Mouse (Mus musculus) heart, embryonic 13.5 days (tissue): ENCODE results near the gene Ccdc191. TPM values are rescaled to one million over a fixed set of nuclear protein-coding genes. Genes with fewer than 3 reads are reported as not detected.

Experiments used
- ATAC-seq: fragments of 200-750 bp; cut with Nextera tagmentation; 2 replicates; pipeline ENCODE4 v1.8.0; 2017; ENCODE audit warnings: moderate TSS enrichment; ENCODE audit not compliant: insufficient number of reproducible peaks, low FRiP score, low TSS enrichment; ENCODE audit errors: extremely low read depth
- H3K27ac ChIP-seq: fragments of 300-500 bp; sonication (generic); replicated peaks from 2 replicates; pipeline ENCODE4 v1.5.1; 2015; ENCODE audit warnings: moderate library complexity, mild to moderate bottlenecking, inconsistent platforms
- H3K27me3 ChIP-seq: fragments of 300-500 bp; sonication (generic); replicated peaks from 2 replicates; pipeline ENCODE4 v1.6.1; 2015; ENCODE audit warnings: mild to moderate bottlenecking, inconsistent platforms
- H3K36me3 ChIP-seq: fragments of 300-500 bp; sonication (generic); 2 replicates; pipeline ENCODE4 v1.6.1; 2015; ENCODE audit warnings: mild to moderate bottlenecking, inconsistent platforms
- H3K4me1 ChIP-seq: fragments of 300-500 bp; sonication (generic); 2 replicates; pipeline ENCODE4 v1.6.1; 2015; ENCODE audit warnings: inconsistent platforms
- H3K4me2 ChIP-seq: fragments of 300-500 bp; sonication (generic); 2 replicates; pipeline ENCODE4 v1.6.1; 2015; ENCODE audit warnings: inconsistent platforms, mild to moderate bottlenecking, moderate library complexity
- H3K4me3 ChIP-seq: fragments of 300-500 bp; sonication (generic); 2 replicates; pipeline ENCODE4 v1.5.1; 2015; ENCODE audit warnings: moderate library complexity, mild to moderate bottlenecking, inconsistent platforms
- H3K9ac ChIP-seq: fragments of 300-500 bp; sonication (generic); 2 replicates; pipeline ENCODE4 v1.6.1; 2015; ENCODE audit warnings: inconsistent platforms, mild to moderate bottlenecking, moderate library complexity
- H3K9me3 ChIP-seq: fragments of 300-500 bp; sonication (generic); 2 replicates; pipeline ENCODE4 v1.6.1; 2016; ENCODE audit warnings: inconsistent platforms
- WGBS: fragments of 180-500 bp; shearing (Covaris S2); methylation state at CpG from one replicate; pipeline ENCODE4 v1.1.7; 2015; ENCODE audit warnings: mixed read lengths; 5-methylcytosine and 5-hydroxymethylcytosine counted together
- polyA plus RNA-seq: library from polyadenylated mRNA; unstranded; fragments of >200 nt; fragmentation: Nextera tagmentation; extraction: Ambion mirVana; gene quantifications from 2 replicates; pipeline ENCODE4 v1.2.1, GENCODE M21; 2015

Gene Ccdc191
- polyA plus RNA-seq, 1 experiment from 2014 or later: 7.3 TPM

DNA sequence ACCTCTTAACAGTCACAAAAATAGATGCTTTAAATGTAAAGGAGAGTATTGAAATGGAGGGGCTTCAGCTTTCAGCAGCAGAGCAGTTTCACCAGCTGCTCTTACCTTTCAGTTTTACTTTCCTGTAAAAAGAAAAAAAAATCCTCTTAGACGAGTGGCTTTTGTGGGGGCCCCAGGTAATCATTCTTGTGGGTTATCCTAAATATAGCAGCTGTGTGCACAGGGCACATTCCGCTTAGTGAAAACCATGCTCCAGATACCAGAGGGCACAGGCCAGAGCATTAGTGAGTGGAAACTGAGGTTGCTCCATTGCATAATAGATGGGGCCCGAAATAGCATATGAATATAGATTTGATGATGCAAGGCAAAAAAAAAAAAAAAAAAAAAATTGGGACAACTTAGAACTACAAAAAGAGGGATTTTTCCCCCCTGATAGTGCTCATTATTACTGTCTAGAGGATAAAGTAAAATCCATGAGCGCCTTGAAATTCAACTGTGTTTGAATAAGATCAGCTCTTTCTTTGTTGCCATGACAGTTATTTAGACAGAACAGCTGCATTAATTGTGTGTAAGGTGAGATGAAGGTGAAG is 1.2 kb downstream of the Ccdc191 start:
- Histone ChIP-seq H3K4me3 (peak overlapping the region; percentile 79), H3K27ac (peak overlapping the region; percentile 85), H3K4me1 (peaks cover 18% of the 10 kb centered on the region), H3K27me3 (no peaks in the 10 kb centered on the region), H3K9me3 (no peaks in the 10 kb centered on the region), H3K4me2 (peak overlapping the region; percentile 86), H3K9ac (peak overlapping the region; percentile 88), H3K36me3 (peaks cover 3% of the 10 kb centered on the region)
- ATAC-seq: no peak
- WGBS: 64% methylated on average over 4 of the region's 4 CpGs

DNA sequence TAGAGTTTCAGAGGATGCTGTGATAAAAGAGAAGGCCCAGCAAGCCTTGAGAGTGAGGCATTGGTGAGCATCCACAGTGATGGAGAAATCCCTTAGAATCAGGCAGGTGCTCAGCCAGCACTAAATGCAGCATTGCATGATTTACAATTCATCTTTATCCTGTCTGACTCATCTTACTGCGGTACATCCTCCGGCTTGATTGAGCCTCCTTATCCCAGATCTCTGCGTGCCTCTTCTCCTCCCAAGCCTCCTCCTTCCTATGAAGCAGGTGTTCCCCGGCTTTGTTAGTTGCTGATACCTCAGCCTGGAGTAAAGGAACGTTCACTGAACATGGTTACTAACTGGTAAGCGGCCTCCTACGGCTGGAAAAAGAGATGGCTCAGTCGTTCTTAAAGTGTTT is 4.9 kb downstream of the Ccdc191 start:
- ATAC-seq: no peak
- 79% methylated on average over 8 of the region's 8 CpGs for WGBS
- Histone ChIP-seq H3K27ac (no peak overlapping the region), H3K27me3 (no peaks in the 10 kb centered on the region), H3K4me2 (no peak overlapping the region), H3K4me1 (peaks cover 7% of the 10 kb centered on the region), H3K36me3 (no peaks in the 10 kb centered on the region), H3K9me3 (no peaks in the 10 kb centered on the region), H3K4me3 (no peak overlapping the region), H3K9ac (no peak overlapping the region)

DNA sequence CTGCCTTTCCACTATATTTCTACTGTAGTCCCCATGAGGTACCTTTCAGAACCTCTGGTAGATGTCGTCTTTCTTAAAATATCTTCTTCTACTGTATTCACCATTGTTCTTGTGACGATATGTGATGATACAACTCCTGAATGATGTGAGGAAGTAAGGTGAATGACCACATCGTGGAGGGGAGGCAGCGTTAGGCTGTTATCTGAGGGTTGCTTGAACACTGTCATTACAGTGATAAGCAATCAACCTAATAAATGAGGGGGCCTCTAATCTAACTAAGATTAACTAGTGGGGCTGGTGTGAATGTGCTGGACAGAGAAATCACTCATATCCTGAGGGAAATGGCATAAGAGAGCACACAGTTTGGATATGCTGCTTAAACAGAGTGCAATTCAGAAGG is 10.5 kb downstream of the Ccdc191 start:
- no peaks in the 10 kb centered on the region for H3K4me1 ChIP-seq
- no peaks in the 10 kb centered on the region for H3K27me3 ChIP-seq
- 45% methylated on average over 4 of the region's 4 CpGs for WGBS
- H3K36me3 ChIP-seq: peaks cover 3% of the 10 kb centered on the region; the same call in 1 of the 2 replicates
- no peak overlapping the region for H3K4me3 ChIP-seq
- no peak overlapping the region for H3K9ac ChIP-seq
- no peak overlapping the region for H3K4me2 ChIP-seq
- ATAC-seq: no peak
- no peaks in the 10 kb centered on the region for H3K9me3 ChIP-seq
- no peak overlapping the region for H3K27ac ChIP-seq

DNA sequence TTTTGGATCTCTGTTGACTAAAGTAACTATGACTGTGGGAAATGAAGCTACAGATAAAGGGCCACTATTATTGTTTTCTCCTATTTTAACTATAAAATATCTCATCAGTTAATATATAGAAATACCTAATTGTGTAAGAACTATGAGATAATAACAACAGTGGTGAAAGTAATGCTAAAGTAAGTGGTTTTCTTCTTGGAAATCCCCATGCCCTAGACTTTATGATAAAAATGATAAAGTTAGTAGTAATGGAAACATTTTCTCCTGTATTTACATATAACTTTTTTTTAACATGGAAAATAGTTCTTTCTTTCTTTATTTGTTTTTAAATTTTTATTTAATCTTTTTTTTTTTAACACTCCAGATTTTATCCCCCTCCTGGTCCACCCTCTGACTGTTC is 11.0 kb downstream of the Ccdc191 start:
- Histone ChIP-seq H3K4me1 (no peaks in the 10 kb centered on the region), H3K36me3 (peaks cover 3% of the 10 kb centered on the region; the same call in 1 of the 2 replicates), H3K9me3 (no peaks in the 10 kb centered on the region), H3K4me2 (no peak overlapping the region), H3K9ac (no peak overlapping the region), H3K27ac (no peak overlapping the region), H3K27me3 (no peaks in the 10 kb centered on the region), H3K4me3 (no peak overlapping the region)
- ATAC-seq: no peak

DNA sequence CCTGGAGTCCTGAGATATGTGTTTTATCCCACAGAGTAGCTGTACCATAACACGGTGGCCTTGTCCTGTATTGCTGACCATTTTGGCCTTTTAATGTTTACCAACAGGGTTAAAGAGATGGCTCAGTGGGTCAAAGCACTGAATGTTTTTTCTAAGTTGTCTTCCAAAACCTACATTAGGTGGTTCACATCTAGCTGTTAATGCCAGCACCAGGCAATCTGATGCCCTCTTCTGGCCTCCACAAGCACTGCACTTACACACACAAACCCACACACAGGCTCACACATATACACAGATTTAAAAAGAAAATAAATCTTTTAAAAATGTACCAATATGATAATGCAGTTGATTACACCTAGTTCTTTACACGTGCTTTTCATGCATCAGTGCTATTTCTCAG is 19.3 kb downstream of the Ccdc191 start:
- Histone ChIP-seq H3K36me3 (peaks cover 30% of the 10 kb centered on the region), H3K27me3 (no peaks in the 10 kb centered on the region), H3K4me3 (no peak overlapping the region), H3K4me2 (no peak overlapping the region), H3K9me3 (no peaks in the 10 kb centered on the region), H3K4me1 (no peaks in the 10 kb centered on the region), H3K9ac (no peak overlapping the region), H3K27ac (no peak overlapping the region)
- ATAC-seq: no peak
- 85% methylated on average over 2 of the region's 2 CpGs for WGBS

DNA sequence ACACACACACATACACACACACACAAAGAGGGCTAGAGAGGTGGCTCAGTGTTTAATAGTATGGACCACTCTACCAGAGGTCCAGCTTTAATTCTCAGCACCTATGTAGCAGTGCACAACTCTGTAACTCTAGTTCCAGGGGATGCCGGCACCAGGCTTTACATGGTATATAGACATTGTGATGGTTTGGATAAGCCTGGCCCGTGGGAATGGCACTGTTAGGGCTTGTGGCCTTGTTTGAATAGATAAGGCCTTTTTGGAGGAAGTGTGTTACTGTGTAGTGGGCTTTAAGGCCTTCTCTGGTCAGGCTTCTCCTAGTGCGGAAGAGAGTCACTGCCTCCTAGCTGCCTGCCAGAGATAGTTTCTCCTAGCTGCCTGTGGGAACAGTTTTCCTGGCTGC is 29.3 kb downstream of the Ccdc191 start:
- no peak for ATAC-seq
- Histone ChIP-seq H3K27ac (no peak overlapping the region), H3K9me3 (no peaks in the 10 kb centered on the region), H3K4me1 (no peaks in the 10 kb centered on the region), H3K4me2 (no peak overlapping the region), H3K9ac (no peak overlapping the region), H3K4me3 (no peak overlapping the region), H3K27me3 (no peaks in the 10 kb centered on the region), H3K36me3 (0 out of 2 replicates have a peak, but pooled peaks cover 4% of the 10 kb centered on the region)
- 68% methylated on average over 3 of the region's 3 CpGs for WGBS

DNA sequence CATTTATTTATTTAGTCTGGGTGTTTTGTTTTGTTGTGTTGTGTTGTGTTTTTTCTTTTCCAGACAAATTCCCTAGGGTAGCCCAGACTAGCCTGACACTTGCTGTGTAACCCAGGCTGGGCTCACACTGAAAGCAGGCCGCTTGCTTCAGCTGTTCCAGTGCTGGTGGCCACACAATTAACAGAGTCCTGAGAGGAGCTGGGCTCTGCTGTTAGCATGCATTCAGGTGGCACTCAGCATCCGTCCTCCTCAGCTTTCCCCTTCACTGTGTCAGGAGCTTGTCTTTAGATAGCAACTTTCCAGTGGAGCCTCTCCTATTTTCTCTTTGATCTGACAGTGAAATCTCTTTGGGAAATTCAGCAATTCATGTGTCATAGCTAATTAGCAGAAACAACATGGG is 32.4 kb downstream of the Ccdc191 start:
- Histone ChIP-seq H3K9me3 (no peaks in the 10 kb centered on the region), H3K4me3 (no peak overlapping the region), H3K36me3 (no peaks in the 10 kb centered on the region), H3K9ac (no peak overlapping the region), H3K27ac (no peak overlapping the region), H3K4me1 (0 out of 2 replicates have a peak, but pooled peaks cover 3% of the 10 kb centered on the region), H3K4me2 (no peak overlapping the region), H3K27me3 (no peaks in the 10 kb centered on the region)
- 52% methylated on average over 2 of the region's 2 CpGs for WGBS
- ATAC-seq: no peak

DNA sequence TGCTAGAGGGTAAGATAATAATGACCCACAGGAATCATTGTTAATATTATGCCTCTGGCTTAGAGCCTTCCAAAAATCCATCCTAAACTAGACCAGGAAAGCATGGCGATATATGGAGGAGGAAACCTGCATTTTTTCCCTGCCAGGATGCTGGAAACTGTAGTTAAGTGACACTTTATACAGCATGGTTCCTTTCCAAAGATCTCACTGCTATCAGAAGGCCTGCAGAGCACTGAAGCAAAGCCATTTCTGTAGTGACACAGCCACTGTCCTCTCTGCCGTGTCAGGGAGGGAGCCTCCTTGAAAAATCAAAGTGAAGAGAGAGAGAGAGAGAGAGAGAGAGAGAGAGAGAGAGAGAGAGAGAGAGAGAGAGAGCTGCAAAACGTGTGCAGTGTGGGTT is 33.0 kb downstream of the Ccdc191 start:
- WGBS: 42% methylated on average over 3 of the region's 3 CpGs
- Histone ChIP-seq H3K9me3 (no peaks in the 10 kb centered on the region), H3K36me3 (no peaks in the 10 kb centered on the region), H3K27ac (no peak overlapping the region), H3K4me2 (no peak overlapping the region), H3K4me1 (0 out of 2 replicates have a peak, but pooled peaks cover 3% of the 10 kb centered on the region), H3K4me3 (no peak overlapping the region), H3K9ac (no peak overlapping the region), H3K27me3 (no peaks in the 10 kb centered on the region)
- ATAC-seq: no peak

DNA sequence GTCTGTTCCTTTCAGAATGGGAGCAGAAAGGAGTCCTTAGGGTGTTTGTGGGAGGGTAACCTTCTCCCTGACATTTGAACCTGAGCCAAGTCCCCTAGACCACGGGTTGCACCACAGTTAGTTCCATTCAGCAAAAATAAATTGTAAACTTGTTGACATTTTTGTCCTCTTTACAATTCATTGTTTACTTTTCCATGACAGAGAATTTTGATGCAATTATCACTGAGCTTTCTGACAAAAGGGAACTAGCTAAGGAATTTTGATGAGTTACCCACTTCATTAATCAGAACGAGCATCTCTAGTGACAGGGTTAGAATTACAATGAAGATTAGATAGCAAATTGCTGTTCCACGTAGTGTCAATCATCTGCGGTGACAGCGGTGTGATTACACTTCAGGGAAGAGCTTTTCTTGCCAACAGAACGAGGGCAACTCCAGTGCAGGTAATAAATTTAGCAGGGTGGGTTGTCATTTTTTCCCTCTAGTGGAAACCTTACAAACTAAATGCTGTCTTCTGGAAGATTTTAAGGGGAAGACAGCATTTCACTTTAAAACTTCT is 35.5 kb downstream of the Ccdc191 start:
- Histone ChIP-seq H3K4me2 (no peak overlapping the region), H3K9ac (no peak overlapping the region), H3K27me3 (no peaks in the 10 kb centered on the region), H3K4me1 (0 out of 2 replicates have a peak, but pooled peaks cover 3% of the 10 kb centered on the region), H3K9me3 (no peaks in the 10 kb centered on the region), H3K4me3 (no peak overlapping the region), H3K27ac (no peak overlapping the region), H3K36me3 (no peaks in the 10 kb centered on the region)
- 31% methylated on average over 6 of the region's 6 CpGs for WGBS
- ATAC-seq: no peak

DNA sequence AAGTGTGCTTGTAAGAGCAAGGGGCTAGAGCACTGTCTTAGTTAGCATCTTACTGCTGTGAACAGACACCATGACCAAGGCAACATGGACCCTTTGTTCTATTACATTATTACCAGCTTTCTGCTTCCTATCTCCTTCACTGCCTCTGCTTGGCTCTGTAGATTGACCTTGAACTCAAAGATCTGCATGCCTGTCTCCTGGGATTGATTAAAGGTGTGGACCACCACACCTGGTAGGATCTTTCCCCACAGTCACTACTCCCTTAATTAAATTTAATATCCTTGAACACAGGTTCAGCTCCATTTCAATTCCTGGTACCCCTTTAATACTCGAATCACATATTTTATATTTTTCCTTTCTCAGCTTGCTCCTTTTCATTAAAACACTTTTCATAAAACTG is 36.2 kb downstream of the Ccdc191 start:
- no peak overlapping the region for H3K4me3 ChIP-seq
- 84% methylated on average over 1 of the region's 1 CpGs for WGBS
- H3K9me3 ChIP-seq: no peaks in the 10 kb centered on the region
- 0 out of 2 replicates have a peak, but pooled peaks cover 3% of the 10 kb centered on the region for H3K4me1 ChIP-seq
- no peak for ATAC-seq
- no peak overlapping the region for H3K4me2 ChIP-seq
- H3K27ac ChIP-seq: no peak overlapping the region
- H3K27me3 ChIP-seq: no peaks in the 10 kb centered on the region
- H3K9ac ChIP-seq: no peak overlapping the region
- H3K36me3 ChIP-seq: no peaks in the 10 kb centered on the region

DNA sequence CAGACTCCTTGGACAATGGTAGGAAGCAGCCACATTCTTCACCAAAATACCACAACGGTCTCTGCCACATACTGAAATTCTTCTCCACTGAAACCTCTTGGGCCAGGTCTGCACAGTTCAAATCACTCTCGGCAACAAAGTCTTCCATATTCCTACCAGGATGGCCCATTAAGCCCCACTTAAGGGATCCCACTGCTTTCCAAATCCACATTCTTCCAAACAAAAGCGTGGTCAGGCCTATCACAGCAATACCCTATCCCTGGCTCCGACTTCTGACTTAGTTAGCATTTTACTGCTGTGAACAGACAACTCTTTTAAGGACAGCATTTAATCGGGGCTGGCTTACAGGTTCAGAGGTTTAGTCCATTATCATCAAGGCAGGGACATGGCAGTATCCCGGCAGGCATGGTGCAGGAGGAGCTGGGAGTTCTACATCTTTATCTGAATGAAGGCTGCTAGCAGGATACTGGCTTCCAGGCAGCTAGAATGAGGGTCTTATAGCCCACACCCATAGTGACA is 36.8 kb downstream of the Ccdc191 start, which contains the start of gene Qtrt2:
TSS of gene Qtrt2 (minus strand) at position 469 of the 519 bp plus-strand sequence.
- no peak within 1 kb of the TSS for H3K27ac ChIP-seq
- H3K4me1 ChIP-seq: 0 out of 2 replicates have a peak, but pooled peaks cover 3% of the 10 kb centered on the region
- ATAC-seq: no peak
- no peaks in the 10 kb centered on the region for H3K9me3 ChIP-seq
- H3K4me2 ChIP-seq: no peak within 1 kb of the TSS
- no peak within 1 kb of the TSS for H3K4me3 ChIP-seq
- H3K27me3 ChIP-seq: no peaks in the 10 kb centered on the region
- H3K9ac ChIP-seq: no peak within 1 kb of the TSS
- WGBS: 63% methylated on average over 6 of the region's 6 CpGs
- no peaks in the 10 kb centered on the region for H3K36me3 ChIP-seq

DNA sequence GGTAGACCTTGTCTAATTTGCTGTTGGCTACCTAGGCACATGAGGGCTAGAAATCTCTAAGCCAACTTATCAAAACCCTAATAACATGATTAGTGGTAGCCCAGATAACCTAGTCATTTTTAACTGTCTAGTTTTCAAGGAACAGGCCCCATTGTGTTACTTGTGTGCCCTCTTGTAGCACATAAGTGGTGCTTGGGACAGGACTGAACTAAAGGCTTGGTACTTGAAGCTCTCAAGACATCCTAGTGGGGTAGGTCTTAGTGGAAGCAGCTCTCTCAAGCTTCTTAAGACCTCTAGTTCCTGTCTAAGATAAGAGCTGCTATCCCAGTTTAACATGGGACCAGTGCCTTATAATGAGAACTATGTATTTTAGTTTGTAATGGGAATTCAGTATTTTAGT is 41.0 kb downstream of the Ccdc191 start:
- no peaks in the 10 kb centered on the region for H3K9me3 ChIP-seq
- no peaks in the 10 kb centered on the region for H3K4me1 ChIP-seq
- no peak overlapping the region for H3K4me2 ChIP-seq
- no peak for ATAC-seq
- no peaks in the 10 kb centered on the region for H3K36me3 ChIP-seq
- H3K9ac ChIP-seq: no peak overlapping the region
- H3K27me3 ChIP-seq: no peaks in the 10 kb centered on the region
- H3K27ac ChIP-seq: no peak overlapping the region
- H3K4me3 ChIP-seq: no peak overlapping the region
